Mouse (Mus musculus): ENCODE measurements around the gene Olfr214. TPM values are rescaled to one million over a fixed set of nuclear protein-coding genes. Genes with fewer than 3 reads are reported as not detected.

Gene Olfr214
- polyA plus RNA-seq, 1 experiment, result not detected

DNA sequence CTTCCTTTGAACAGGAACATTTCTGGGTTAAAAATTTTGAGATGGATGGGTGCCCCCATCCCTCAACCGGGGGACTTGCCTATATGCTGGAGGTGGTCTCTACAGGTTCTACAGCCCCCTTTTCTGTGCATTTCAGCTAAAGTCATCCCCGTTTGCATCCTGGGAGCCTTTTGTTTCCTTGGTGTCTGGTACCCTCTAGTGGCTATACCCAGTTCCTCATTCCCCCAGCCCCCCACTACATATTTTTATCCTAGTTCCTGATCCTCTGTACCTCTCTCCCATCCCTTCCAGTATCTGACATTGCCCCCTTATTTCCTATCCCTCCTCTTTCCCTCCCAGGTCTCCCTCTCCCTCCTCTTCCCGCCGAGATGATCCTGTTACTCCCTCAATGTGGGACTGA, 53.2 kb downstream of the Olfr214 start:
- no peak overlapping the region for H3K4me3 ChIP-seq (replicated peaks)
- TF ChIP-seq TAL1 (IDR thresholded peaks at IDR 0.05; ENCODE audit: low read length) (no peak), GATA1 (IDR thresholded peaks at IDR 0.05; ENCODE audit: low read length) (no peak)
- no peaks in the 10 kb centered on the region for H3K4me1 ChIP-seq (ENCODE audit: control insufficient read depth)
- H3K9me3 ChIP-seq (ENCODE audit: control insufficient read depth, low read length), result no peaks in the 10 kb centered on the region
- H3K27me3 ChIP-seq (ENCODE audit: control insufficient read depth), result no peaks in the 10 kb centered on the region
- H3K36me3 ChIP-seq (ENCODE audit: control insufficient read depth), result no peaks in the 10 kb centered on the region

Other genes starting within 250 kb of the Olfr214 start
- 4.5 and 5.5 TPM in 2 replicates for gene March8, start 216.2 kb upstream of the Olfr214 start, polyA plus RNA-seq (2012)
- 0.08 TPM in 1 of 2 replicates, not detected in the other for gene Alox5, start 93.1 kb upstream of the Olfr214 start, polyA plus RNA-seq (2012)
- gene Olfr211, start 65.1 kb upstream of the Olfr214 start, polyA plus RNA-seq (2012), result not detected in 2 replicates
- not detected in 2 replicates for gene Olfr212, start 47.7 kb upstream of the Olfr214 start, polyA plus RNA-seq (2012)
- gene Olfr213, start 15.8 kb upstream of the Olfr214 start, polyA plus RNA-seq (2012), result not detected in 2 replicates
- not detected in 2 replicates for gene Gm5580, start 3.1 kb upstream of the Olfr214 start, polyA plus RNA-seq (2012)
- gene Olfr215, start 30.0 kb downstream of the Olfr214 start, polyA plus RNA-seq (2012), result not detected in 2 replicates
- 0.02 and 0.04 TPM in 2 replicates for gene Zfp422, start 74.8 kb downstream of the Olfr214 start, polyA plus RNA-seq (2012)
- gene Depp1, start 96.4 kb downstream of the Olfr214 start, polyA plus RNA-seq (2012), result 0.03 and 0.11 TPM in 2 replicates
- gene Rassf4, start 119.7 kb downstream of the Olfr214 start, polyA plus RNA-seq (2012), result 0.02 and 0.07 TPM in 2 replicates
- not detected in 2 replicates for gene Tmem72, start 162.7 kb downstream of the Olfr214 start, polyA plus RNA-seq (2012)

Measured in erythroblast, embryonic 14.5 days (primary cell).